Mouse (Mus musculus) left cerebral cortex, postnatal 36 days (tissue): ENCODE data around the gene Rfxank. TPM values are rescaled to one million over a fixed set of nuclear protein-coding genes. Genes with fewer than 3 reads are reported as not detected.

Experiments
- DNase-seq, 2 experiments: peaks; one replicate each; pipeline ENCODE4 v3.0.0; 2021 to 2022; ENCODE audit warnings: low spot score in 2 of 2, mixed read lengths in 1 of 2
- intact Hi-C: fragments of 180-260 bp; cut with DNase I; formaldehyde crosslinking; loops from one replicate; pipeline ENCODE4 v1.15.1; 2025
- total RNA-seq, 2 experiments: library from RNA; stranded (reverse); gene quantifications; 2 replicates each; pipeline ENCODE4 v1.2.3; 2021

Rfxank gene
- total RNA-seq, 2 experiments from 2014 or later = 12.7 to 16.7 TPM

DNA sequence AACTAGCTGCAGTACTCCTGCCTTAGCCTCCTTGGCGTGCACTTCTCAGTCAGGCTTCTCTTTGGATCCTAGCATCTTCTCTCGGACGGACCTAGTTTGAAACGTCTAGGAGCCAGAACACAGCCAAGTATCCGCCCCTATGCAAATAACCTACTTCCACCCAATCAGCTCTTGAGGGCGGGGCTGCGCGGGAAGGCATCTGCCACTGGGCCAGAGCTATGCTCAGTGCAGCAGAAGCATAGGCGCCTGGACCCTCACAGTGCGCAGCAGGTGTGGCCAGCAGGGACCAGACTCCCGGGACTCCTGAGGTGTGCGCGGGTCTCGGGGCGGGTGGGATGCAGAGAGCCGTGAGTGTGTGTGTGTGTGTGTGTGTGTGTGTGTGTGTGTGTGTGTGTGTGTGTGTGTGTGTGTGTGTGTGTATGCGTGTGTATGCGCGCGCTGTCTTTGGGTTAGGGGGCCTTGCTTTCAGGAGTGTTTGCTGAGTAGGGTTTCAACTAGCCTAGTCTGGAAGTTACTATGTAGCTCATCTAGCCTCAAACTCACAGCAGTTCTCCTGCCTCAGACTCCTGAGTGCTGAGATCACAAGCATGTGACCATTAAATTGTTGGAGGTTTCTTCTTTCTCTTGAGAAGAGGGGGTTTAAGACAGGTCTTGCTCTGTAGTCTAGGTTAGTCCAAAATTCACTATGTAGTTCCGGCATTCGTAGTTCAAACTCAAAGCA lies 13.7 kb upstream of the Rfxank start:
- intact Hi-C loops = no loop called here
- peak; percentile 21 to 22 for DNase-seq

DNA sequence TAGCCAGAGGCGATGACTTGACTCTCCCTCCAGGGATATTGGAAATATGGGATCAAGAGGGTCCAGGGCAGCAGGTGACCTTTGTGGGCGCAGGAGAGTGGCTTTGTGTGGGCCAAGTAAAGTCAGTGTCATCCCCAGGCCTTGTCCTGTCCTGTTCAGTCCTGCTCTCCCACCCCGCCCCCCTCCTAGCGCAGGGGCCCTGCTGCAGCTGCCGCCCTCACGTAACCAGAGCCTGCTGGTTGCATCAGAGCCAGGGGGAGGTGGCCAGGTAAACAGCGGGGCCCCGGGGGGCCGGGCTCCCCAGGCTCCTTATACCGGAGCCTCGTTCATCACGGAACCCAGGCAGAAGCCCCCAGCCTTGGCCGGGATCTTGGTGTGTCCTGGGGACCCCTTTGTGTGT lies 11.2 kb upstream of the Rfxank start:
- DNase-seq = no peak
- intact Hi-C loops = no loop called here

DNA sequence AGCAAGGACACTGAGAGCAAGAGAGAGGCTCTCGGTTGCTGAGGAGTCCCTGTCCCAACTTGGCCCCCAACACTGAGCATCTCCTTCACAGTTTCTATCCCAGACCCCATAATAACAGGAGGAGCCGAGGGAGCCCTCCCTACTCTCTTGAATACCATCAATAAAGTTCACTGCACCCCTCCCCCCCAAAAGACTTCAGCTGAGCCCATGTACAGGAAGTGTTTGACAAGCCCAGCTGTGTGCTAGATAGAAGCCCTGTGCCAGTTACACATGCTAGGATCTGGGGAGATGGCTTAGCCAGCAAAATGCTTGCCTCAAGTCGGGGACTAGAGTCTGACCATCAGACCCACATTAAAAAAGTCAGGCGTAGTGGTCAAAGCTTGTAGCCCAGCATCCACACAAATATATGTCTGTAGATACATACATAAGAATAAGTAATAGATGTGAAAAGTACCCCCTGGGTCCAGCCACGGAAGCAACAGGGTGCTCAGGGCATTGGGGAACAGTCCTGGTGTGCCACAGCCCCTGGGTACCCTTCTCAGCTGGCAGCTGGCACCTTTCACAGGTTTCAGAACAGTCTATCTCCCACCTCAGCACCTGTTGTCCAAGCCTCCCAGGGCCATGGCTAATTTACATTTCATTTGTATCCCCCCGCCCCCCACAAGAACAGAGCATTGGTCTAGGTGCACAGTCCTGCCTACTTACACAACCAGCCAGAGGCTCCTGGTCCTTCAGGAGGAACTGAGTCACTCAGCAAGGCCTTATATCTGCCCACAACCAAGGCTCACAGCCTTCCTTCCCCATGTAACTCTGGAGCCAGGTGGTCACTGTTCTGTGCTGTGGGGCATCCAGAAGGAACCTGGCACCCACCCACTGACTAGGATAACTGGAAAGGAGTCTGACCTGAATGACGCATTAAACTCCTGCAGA lies 9.0 kb upstream of the Rfxank start:
- intact Hi-C loops = no loop called here
- no peak for DNase-seq

DNA sequence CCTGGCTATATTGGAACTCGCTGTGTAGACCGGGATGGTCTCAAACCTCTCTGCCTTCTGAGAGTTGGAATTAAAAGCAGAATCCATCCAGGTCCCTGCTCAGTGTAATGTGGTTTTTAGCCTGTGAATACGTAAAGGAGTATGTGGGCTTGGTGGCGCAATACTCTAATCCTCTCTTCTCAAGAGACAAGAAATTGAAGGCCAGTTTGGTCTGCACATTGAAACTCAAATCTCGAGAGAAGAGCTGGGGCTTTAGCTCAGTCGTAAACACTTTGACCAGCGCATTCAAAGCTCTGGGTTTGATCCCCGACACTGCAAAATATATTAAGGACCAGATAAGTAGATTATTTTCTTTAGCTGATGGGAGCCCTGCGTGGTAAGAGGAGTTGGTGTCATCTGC lies 1.0 kb upstream of the Rfxank start:
- no peak for DNase-seq
- intact Hi-C loops = no loop called here

DNA sequence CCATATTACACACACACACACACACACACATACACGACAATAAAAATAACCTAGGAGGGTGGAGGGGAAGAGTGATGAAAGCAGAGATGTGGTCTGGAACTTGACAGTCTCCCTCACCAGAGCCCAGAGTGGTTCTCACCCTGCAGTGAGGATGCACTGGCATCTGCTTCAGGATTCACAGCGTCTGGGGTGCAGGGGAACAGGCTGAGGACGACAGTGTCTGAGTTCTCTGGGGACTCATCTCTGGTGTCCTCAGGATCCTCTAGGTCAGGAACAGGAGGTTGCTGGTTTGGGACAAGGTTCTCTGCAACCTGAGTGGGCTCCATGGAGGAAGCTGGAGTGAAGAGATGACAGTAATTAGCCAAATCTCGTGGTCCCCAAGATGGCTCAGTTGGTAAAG lies 1.1 kb downstream of the Rfxank start:
- intact Hi-C loops = no loop called here
- DNase-seq = no peak

DNA sequence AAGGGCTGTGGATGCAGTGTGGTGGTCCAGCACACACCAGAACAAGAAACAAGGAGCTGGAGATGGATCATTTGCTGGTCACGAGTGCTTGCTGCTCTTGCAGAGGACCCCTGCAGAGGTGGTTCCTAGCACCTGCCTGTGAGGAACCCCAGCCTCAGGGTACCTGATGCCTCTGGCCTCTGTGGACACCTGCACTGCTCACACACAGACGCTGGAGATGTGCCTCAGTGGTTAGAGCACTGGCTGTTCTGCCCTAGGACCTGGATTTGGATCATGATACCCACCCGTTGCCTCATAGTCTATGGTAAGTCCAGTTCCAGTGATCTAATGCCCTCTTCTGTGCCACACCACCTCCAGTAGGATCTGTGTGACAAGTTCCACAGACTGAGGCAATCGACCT lies 2.4 kb downstream of the Rfxank start:
- no peak for DNase-seq
- intact Hi-C loops = no loop called here

DNA sequence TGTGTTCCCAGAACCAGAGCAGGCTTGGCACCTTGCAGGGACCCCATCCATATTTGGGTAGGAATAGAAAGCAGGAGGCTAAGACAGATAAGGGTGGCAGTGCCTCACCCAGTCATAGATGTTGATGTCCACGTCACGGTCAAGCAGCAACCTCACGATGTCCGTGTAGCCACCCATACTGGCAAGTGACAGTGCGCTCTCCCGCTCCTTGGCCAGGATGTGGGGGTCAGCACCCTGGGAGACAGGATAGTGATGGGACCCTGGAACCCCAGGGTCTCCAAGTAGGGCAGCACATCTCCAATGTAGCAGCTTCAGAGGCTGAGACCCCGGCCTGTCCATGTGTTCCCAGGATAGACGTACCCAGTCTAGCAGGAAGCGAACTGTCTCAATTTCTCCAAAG lies 4.0 kb downstream of the Rfxank start:
- DNase-seq = no peak
- intact Hi-C loops = no loop called here

DNA sequence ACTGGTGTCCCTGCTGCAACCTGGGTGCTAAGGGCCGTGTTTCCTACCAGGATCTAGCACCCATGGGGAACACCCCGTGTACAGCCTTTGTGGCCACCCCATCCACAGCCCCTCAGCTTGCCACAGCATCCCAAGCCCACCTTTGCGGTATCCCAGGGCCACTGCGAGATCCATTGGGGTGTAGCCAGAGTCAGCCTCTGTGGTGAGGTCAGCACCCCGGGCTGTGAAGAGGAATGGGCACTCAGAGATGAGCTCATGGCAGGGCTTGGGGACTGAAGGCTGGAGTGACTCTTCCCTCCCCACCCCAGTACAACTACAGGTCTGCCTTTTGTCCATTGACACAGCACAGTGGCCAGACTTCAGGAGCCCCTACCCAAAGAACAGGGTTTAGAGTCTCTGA lies 4.9 kb downstream of the Rfxank start:
- DNase-seq = no peak
- intact Hi-C loops = no loop called here

DNA sequence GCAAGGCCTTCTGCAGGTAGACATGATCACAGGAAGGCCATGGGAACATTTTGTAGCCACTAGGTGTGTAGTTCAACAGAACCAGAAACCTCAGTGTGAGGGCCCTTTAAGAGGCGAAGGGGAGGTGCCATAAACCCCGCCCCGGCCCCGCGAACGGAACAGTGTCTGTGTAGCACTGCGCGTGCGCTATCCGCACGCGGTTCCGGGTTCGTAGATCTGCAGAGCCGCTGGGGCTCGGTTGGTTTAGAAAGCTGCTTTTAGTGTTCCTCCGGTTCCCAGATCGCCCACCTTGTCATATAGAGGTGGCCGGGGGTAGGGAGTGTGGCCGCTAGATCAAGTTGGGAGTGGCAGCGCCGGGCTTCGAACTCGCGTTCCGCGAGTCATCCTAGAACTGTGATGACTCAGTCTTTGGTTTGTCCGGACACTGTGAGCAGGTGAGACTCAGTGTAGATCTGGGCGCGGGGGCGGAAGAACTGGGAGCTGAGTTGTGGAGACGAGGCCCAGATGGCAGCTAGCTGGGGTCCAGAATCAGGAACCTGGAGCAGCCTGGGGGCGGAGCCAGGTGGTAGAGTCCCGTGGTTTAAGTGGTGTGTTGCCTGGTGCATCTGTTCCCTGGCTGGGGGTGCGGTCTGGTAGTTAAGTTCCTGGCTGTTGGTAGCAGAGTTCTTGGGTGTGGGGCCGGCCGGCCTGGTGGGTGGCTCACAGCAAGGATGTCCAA lies 7.6 kb downstream of the Rfxank start, which contains the start of gene Nr2c2ap:
TSS of gene Nr2c2ap (plus strand) at position 168 of the 718 bp plus-strand sequence.
- intact Hi-C loops = no loop called here

DNA sequence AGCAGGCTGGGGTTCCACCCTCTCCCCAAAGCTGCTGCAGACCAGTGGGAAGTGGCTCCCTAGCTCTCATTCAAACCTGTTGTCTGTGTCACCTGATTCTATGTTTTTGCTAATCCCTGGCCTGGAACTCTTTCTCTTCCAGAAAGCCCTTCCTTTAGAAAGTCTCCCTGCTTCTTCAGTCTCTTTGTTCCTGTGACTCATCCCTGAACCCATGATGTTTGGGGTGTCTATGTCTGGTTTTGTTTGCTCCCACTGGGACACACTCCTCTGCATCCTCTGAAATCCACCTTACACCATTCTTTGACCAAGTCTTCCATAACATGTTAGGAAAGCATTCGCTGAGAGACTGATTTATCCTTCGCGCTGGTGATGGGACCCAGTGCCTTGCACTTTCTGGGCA lies 8.9 kb downstream of the Rfxank start:
- intact Hi-C loops = no loop called here
- DNase-seq = no peak

More for the DNA sequence above, 7.6 kb downstream of the Rfxank start, which contains the start of gene Nr2c2ap:
- DNase-seq = peak; percentile 75 to 79

DNA sequence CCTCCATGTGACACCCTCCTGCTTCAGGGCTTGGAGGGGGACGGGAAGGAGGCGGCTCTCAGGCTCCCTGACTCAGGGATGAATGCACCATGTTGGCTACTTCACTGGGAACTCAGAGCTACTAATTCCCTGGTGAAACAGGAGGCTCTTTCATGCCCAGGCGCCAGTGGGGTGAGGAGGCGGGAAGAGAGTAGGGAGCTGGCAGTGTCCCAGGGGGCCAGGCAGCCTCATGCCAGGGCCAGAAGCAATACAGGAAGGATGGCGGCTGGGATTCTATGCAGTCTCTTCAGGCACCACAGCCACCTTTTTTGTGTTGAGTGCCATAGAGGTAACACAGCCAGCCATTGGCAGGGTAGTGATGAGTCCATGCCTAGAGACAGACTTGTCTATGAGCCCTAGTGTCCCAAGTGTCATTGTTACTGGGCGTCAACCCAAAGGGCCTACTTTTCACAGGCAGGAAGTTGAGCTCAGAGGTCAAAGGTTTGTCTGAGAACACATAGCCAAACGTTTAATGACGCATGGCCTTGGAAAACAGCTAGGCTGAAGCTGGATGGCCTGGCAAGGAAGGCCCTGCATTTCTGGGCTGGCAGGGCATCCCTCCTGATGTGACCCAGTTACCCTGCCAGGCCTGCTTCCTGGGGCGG lies 9.5 kb downstream of the Rfxank start:
- intact Hi-C loops = loop anchor here (2.0 to 10.0 kb wide), 2 partner anchors 41 to 215 kb away; no protein-coding TSS in a partner anchor
- DNase-seq = peak; percentile 64 to 68

DNA sequence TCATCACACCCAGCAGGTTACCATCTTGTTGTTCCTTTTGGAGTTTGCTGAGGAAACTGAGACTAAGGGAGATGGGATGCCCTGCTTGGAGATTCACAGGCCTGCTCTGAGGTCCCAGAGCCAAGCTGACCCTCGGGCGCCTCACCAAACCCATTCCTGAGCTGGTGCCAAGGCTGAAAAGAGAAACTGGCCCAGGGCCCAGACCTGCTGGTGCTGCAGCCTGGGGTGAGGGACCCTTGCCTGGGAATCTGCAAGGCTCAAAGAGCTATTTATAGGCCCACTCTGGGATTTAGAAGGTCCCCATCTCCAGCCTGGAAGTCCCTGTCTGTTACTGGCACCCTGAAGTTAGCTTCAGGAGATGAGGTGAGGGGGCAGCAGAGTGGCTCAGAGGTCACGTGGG lies 10.5 kb downstream of the Rfxank start:
- intact Hi-C loops = loop anchor here (2.0 to 10.0 kb wide), 2 partner anchors 40 to 214 kb away; no protein-coding TSS in a partner anchor
- peak in 1 of 2 experiments; percentile 51 for DNase-seq

DNA sequence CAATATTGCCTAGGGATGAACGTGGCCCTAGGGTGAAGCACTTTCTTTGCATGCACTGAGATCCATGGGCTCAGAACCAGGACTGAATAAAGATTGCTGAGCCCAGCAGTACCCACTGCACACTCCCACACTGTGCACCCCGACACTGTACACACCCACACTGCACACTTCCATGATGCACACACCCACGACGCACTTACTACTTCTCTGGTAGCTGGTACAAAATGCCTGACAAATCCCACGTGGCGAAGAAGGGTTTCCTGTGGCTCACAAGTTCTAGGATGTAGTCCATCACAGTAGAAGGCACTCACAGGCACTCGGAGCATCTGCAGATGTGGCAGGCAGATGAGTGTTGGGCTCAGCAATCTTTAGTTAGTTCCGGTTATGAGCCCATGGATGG lies 14.0 kb downstream of the Rfxank start:
- intact Hi-C loops = loop anchor here (10.0 kb wide), 1 partner anchor 210 kb away; no protein-coding TSS in a partner anchor
- DNase-seq = no peak

DNA sequence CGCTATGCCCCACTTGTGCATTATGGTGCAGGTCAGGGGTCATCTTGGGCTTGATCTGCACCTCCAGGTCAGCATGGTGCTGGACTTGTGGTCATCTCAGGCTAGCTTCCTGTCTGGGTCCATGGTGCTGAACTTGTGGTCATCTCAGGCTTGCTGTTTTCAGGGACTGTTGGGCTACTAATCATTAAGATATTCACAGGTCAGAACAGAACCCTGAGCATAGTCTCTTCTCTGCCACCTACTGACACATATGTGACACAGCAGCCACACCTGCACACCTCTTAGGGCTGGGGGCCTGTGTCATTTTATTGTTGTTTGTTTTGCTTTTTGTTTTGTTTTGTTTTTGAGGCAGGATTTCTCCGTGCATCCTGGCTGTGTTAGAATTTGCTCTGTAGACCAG lies 16.1 kb downstream of the Rfxank start:
- intact Hi-C loops = loop anchor here (2.0 to 10.0 kb wide), 2 partner anchors 38 to 208 kb away; no protein-coding TSS in a partner anchor
- no peak for DNase-seq

DNA sequence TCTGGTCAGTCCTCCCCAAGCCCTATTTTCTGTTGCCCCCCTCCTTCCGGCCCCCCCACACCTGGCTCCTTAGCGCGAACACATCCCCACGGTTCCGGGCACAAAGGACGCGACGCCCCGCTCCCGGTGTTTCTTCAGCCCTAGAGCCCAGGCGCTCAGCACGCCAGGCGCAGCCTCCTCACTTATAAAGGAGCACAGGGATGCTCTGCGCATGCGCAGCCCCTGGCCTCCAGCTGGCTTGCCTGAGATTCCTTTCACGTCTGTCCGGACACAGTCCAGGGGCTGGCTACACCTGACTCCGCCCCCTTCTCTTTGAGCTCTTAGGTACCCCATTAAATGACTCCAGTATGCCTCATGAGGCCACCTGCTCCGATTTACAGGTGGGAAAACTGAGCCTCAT lies 18.3 kb downstream of the Rfxank start, which contains the start of gene Ncan:
TSS of gene Ncan (minus strand) at position 207 of the 400 bp plus-strand sequence.
- peak; percentile 90 to 91 for DNase-seq
- intact Hi-C loops = loop anchor here (10.0 kb wide), 1 partner anchor 206 kb away; no protein-coding TSS in a partner anchor

DNA sequence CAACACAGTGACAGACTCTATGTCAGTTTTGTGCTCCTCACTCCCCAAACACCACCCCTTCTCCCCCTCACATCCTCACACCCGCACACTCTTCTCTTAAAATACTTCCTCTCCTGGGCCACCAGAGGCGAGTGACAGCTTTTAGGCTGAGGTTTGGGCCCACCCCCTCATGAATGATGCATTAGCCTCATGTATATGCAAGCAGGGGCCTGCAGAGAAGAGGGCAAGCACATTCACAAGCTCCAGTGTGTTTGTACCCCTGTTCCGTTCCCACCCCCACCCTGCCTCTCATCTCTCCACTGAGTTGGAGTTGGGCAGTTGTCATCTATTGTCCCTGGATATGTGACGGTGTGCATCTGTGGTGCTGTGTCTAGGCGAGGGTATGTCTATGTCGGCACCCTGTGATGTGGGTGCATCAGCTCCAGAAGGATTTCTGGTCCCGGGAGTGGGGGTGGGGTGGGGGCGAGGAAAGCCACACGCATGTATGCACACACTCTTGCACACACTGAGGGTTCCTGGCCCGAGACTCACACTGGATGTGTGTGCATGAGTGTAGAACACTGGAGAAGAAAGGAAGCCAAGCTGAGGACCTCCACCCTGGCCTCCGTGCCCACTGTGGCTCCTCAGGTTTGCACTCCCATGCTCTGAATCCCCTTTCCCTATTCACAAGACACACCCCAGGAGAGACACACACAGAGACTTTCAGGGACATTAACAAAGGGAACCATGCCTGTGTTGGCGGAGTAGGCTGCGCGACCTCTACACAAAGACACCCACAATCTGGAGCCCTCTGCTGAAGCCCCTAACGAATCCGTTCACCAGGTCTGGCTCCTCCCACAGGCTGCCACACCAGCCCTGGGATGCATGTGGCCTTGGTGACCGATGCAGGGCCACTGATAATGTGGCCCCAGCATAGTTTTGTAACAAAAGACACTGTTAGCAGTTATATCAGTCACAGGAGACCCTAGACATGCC lies 19.9 kb downstream of the Rfxank start:
- peak; percentile 74 to 81 for DNase-seq
- intact Hi-C loops = no loop called here

DNA sequence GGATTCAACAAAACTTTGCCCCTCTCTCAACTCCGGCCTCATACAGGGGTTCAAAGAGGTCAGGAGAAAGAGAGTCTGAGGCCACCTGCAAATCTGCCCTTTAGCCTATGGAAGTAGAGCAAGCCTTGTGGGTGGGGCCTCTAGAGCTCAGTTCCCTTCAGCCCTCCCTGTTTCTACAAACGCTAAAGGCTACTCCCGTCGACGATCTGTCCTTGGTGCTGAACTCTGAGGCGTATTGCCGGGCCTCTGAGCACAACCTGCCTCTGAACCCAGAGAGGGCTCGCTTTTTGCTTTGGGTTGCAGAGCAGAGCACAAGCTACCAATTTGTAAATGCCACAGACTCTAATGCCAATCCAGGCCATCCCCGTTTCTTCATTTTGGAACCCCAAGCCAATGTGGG lies 21.3 kb downstream of the Rfxank start:
- intact Hi-C loops = no loop called here
- no peak for DNase-seq

DNA sequence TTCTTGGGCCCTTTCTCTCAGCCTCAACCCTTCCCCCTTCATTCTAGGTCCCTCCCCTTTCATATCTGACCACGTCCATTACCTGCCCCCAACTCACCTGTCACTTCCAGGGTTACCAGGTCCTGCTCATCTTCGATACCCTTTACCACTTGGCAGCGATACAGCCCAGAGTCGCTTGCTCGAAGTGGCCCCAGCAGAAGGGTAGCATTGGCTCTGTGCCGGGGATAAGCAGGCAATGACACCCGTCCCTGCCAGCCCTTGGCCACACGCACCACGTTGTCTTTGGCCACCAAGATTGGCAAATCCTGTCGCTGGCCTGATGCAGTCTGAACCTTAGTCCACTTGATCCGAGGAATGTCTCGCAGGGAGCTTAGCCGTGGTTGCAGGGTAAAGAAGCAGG lies 24.1 kb downstream of the Rfxank start:
- DNase-seq = no peak
- intact Hi-C loops = no loop called here
